Mouse (Mus musculus) G1E (cell line): ENCODE data around the gene Smad3.

Experiments used
- CTCF ChIP-seq: IDR thresholded peaks from 2 replicates; pipeline ENCODE4 v1.5.1; 2012; ENCODE audit warnings: low read depth, low read length, inconsistent platforms, mixed read lengths
- GATA1 ChIP-seq: IDR thresholded peaks from 2 replicates; pipeline ENCODE4 v1.6.1; 2012; ENCODE audit warnings: borderline replicate concordance, low read length, inconsistent platforms, mixed read lengths
- GATA2 ChIP-seq: IDR thresholded peaks from 2 replicates; pipeline ENCODE4 v1.6.1; 2012; ENCODE audit warnings: low read depth, low read length, inconsistent platforms, borderline replicate concordance
- POLR2AphosphoS5 ChIP-seq: IDR thresholded peaks from 2 replicates; pipeline ENCODE4 v1.6.1; 2012; ENCODE audit warnings: low read depth, low read length, inconsistent platforms; ENCODE audit not compliant: insufficient replicate concordance
- TAL1 ChIP-seq: conservative IDR thresholded peaks from 2 replicates; pipeline ENCODE4 v1.6.1; 2012; ENCODE audit warnings: low read depth, low read length, inconsistent platforms, mixed read lengths

- TF ChIP-seq CTCF (no peak), TAL1 (no peak), GATA1 (no peak), POLR2AphosphoS5 (no peak), GATA2 (no peak)
Observed at GRCm38 (mm10) chr9:63668621-63669020, 89.2 kb downstream of the Smad3 start.
